Mouse (Mus musculus) lung, postnatal 10 days (tissue): Measurements from ENCODE around the gene Znfx1.

Experiments used
- DNase-seq: peaks from one replicate; pipeline ENCODE4 v3.0.0; 2021

Gene Znfx1

GRCm38 (mm10) chr2:166991945-166992344, 70.9 kb downstream of the Znfx1 start:
- DNase-seq: peak; percentile 50

GRCm38 (mm10) chr2:166990861-166991260, 72.0 kb downstream of the Znfx1 start:
- no peak for DNase-seq
